Mouse (Mus musculus) heart, embryonic 11.5 days (tissue): ENCODE data around the gene Dis3. TPM values are rescaled to one million over a fixed set of nuclear protein-coding genes. Genes with fewer than 3 reads are reported as not detected.

Source experiments
- ATAC-seq: fragments of 200-750 bp; cut with Nextera tagmentation; replicated peaks from 2 replicates; pipeline ENCODE4 v1.8.0; 2017; ENCODE audit warnings: moderate library complexity; ENCODE audit not compliant: insufficient number of reproducible peaks, low FRiP score, low TSS enrichment
- H3K27ac ChIP-seq: fragments of 300-500 bp; sonication (generic); 2 replicates; pipeline ENCODE4 v1.5.1; 2014; ENCODE audit warnings: mild to moderate bottlenecking, low read depth, low read length
- H3K27me3 ChIP-seq: fragments of 300-500 bp; sonication (generic); 2 replicates; pipeline ENCODE4 v1.6.1; 2014; ENCODE audit warnings: mild to moderate bottlenecking, low read length, mixed read lengths; ENCODE audit not compliant: control insufficient read depth, insufficient read depth
- H3K36me3 ChIP-seq: fragments of 300-500 bp; sonication (generic); 2 replicates; pipeline ENCODE4 v1.6.1; 2014; ENCODE audit warnings: mild to moderate bottlenecking, low read length, moderate library complexity, mixed read lengths; ENCODE audit not compliant: control insufficient read depth, insufficient read depth
- H3K4me1 ChIP-seq: fragments of 300-500 bp; sonication (generic); 2 replicates; pipeline ENCODE4 v1.6.1; 2014; ENCODE audit warnings: low read length; ENCODE audit not compliant: control insufficient read depth, insufficient read depth
- H3K4me2 ChIP-seq: fragments of 300-500 bp; sonication (generic); 2 replicates; pipeline ENCODE4 v1.6.1; 2014; ENCODE audit warnings: mild to moderate bottlenecking, moderate library complexity
- H3K4me3 ChIP-seq: fragments of 300-500 bp; sonication (generic); 2 replicates; pipeline ENCODE4 v1.5.1; 2014; ENCODE audit warnings: low read depth, low read length
- H3K9ac ChIP-seq: fragments of 300-500 bp; sonication (generic); 2 replicates; pipeline ENCODE4 v1.6.1; 2014; ENCODE audit warnings: mild to moderate bottlenecking, low read depth, low read length, moderate library complexity
- H3K9me3 ChIP-seq: fragments of 300-500 bp; sonication (generic); replicated peaks from 2 replicates; pipeline ENCODE4 v1.6.1; 2016; ENCODE audit warnings: low read length; ENCODE audit not compliant: control insufficient read depth
- WGBS: fragments of 180-500 bp; shearing (Covaris S2); extraction: QIAGEN DNeasy Blood & Tissue Kit; methylation state at CpG from one replicate; pipeline ENCODE4 v1.1.7; 2014; ENCODE audit not compliant: insufficient replicate concordance; 5-methylcytosine and 5-hydroxymethylcytosine counted together
- polyA plus RNA-seq: library from polyadenylated mRNA; unstranded; fragments of >200 nt; fragmentation: Nextera tagmentation; extraction: Ambion mirVana; gene quantifications from 2 replicates; pipeline ENCODE4 v1.2.1, GENCODE M21; 2014

Gene Dis3
- polyA plus RNA-seq, 1 experiment from 2014 or later: 31.9 TPM

GRCm38 (mm10) chr14:99104542-99105123, 5.1 kb upstream of the Dis3 start:
- Histone ChIP-seq H3K9me3 (no peaks in the 10 kb centered on the region), H3K4me2 (no peak overlapping the region), H3K36me3 (peaks cover 10% of the 10 kb centered on the region; the same call in 1 of the 2 replicates), H3K27ac (no peak overlapping the region), H3K4me3 (no peak overlapping the region), H3K9ac (no peak overlapping the region), H3K4me1 (no peaks in the 10 kb centered on the region), H3K27me3 (no peaks in the 10 kb centered on the region)
- 85% methylated on average over 6 of the region's 6 CpGs for WGBS
- no peak for ATAC-seq

- H3K36me3 ChIP-seq: peaks cover 2% of the 10 kb centered on the region; the same call in 1 of the 2 replicates
- no peak overlapping the region for H3K4me2 ChIP-seq
- no peaks in the 10 kb centered on the region for H3K9me3 ChIP-seq
- 83% methylated on average over 4 of the region's 4 CpGs for WGBS
- no peak for ATAC-seq
- no peaks in the 10 kb centered on the region for H3K27me3 ChIP-seq
- no peak overlapping the region for H3K27ac ChIP-seq
- H3K4me1 ChIP-seq: 0 out of 2 replicates have a peak, but pooled peaks cover 6% of the 10 kb centered on the region
- H3K9ac ChIP-seq: no peak overlapping the region
- no peak overlapping the region for H3K4me3 ChIP-seq
Measured at GRCm38 (mm10) chr14:99103050-99103449, 3.5 kb upstream of the Dis3 start.

DNA sequence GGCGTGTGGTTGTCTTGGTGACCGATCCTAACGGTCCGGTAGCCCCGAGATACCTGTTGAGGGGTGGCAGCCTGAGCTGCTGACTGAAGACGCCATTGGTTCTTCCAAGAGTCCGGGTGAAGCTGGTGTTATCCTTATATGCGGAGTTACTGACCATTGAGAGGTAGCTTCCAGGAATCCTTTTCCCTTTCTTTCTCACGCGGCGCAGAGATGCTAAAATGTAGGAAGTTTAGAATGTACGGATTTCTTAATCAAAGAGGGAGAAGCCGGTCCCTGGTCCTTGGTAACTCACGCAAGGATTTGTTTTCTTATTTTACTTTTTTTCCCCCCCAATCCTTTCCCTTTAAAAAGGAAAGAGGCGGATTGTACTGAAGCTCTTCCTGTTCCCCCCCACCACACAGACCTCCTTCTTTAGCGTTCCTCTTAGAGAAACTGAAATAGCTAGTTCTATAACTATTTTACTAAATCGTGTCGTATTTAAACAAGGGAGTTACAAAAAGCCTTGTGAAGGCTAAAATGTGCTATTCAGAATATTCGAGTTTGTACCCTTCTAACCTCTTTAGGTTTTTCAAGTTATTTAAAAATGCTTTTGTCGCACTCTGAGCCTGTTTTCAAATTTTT, 507 bp upstream of the Dis3 start:
- no peak for ATAC-seq
- 0 out of 2 replicates have a peak, but pooled peaks cover 6% of the 10 kb centered on the region for H3K4me1 ChIP-seq
- H3K4me3 ChIP-seq: peak overlapping the region; percentile 95
- H3K4me2 ChIP-seq: peak overlapping the region; percentile 62
- H3K9ac ChIP-seq: peak overlapping the region; percentile 64; the same call in 1 of the 2 replicates
- H3K27ac ChIP-seq: no peak overlapping the region
- peaks cover 8% of the 10 kb centered on the region for H3K36me3 ChIP-seq
- H3K27me3 ChIP-seq: no peaks in the 10 kb centered on the region
- no peaks in the 10 kb centered on the region for H3K9me3 ChIP-seq
- WGBS: 6% methylated on average over 20 of the region's 20 CpGs

- Histone ChIP-seq H3K4me3 (no peak overlapping the region), H3K4me1 (no peaks in the 10 kb centered on the region), H3K9me3 (no peaks in the 10 kb centered on the region), H3K36me3 (peaks cover 24% of the 10 kb centered on the region), H3K27ac (no peak overlapping the region), H3K27me3 (no peaks in the 10 kb centered on the region), H3K9ac (no peak overlapping the region), H3K4me2 (no peak overlapping the region)
- WGBS: 90% methylated on average over 7 of the region's 7 CpGs
- ATAC-seq: no peak
Measured at GRCm38 (mm10) chr14:99088947-99089346, 10.6 kb downstream of the Dis3 start.

- Histone ChIP-seq H3K27ac (no peak overlapping the region), H3K4me2 (no peak overlapping the region), H3K9ac (no peak overlapping the region), H3K9me3 (no peaks in the 10 kb centered on the region), H3K4me3 (no peak overlapping the region), H3K27me3 (no peaks in the 10 kb centered on the region), H3K36me3 (peaks cover 24% of the 10 kb centered on the region), H3K4me1 (no peaks in the 10 kb centered on the region)
- ATAC-seq: no peak
- WGBS: 87% methylated on average over 4 of the region's 4 CpGs
Measured at GRCm38 (mm10) chr14:99071146-99071545, 28.4 kb downstream of the Dis3 start.

DNA sequence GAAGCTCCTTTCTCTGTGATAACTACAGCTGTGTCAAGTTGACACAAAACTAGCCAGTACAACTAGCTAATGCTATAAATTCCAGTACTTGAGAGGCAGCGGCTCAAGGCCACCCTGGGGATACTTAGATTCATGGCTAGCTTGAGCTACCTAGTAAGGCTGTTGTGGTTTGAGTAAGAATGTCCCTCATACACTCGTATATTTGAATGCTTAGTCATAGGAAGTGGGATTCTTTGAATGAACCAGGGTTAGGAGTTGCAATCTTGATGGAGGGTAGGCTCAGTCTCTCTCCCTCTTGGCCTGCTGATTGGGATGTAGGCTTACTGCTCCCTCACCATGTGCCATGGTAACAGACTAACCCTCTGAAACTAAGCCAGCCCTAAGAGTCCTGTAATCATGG, 36.5 kb downstream of the Dis3 start:
- Histone ChIP-seq H3K4me2 (no peak overlapping the region), H3K36me3 (peaks cover 16% of the 10 kb centered on the region), H3K27ac (no peak overlapping the region), H3K9ac (no peak overlapping the region), H3K9me3 (no peaks in the 10 kb centered on the region), H3K27me3 (no peaks in the 10 kb centered on the region), H3K4me3 (no peak overlapping the region), H3K4me1 (no peaks in the 10 kb centered on the region)
- 96% methylated on average over 2 of the region's 2 CpGs for WGBS
- no peak for ATAC-seq

DNA sequence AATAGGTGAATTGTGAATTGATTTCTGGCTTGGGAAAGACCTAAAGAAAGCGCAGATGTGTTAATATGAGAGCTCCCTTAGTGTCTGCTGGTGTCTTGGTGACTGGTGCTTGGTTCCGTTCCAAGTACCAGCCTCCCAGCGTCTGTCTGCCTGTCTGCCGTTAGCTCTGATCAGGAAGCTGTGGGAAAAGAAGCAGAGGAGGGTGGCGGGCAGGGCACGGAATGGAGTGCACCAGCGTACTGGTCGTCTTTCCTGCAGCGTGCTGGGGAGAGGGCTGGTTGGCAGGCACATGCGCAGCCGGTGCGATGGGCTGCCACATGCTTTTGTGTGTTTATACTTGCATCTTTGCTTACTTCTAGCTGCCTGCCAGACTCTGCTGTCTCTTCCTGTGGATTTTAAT, 39.0 kb downstream of the Dis3 start:
- Histone ChIP-seq H3K4me1 (no peaks in the 10 kb centered on the region), H3K4me3 (no peak overlapping the region), H3K4me2 (no peak overlapping the region), H3K27me3 (no peaks in the 10 kb centered on the region), H3K36me3 (peaks cover 18% of the 10 kb centered on the region), H3K9me3 (no peaks in the 10 kb centered on the region), H3K27ac (no peak overlapping the region), H3K9ac (no peak overlapping the region)
- no peak for ATAC-seq
- WGBS: 84% methylated on average over 12 of the region's 12 CpGs

DNA sequence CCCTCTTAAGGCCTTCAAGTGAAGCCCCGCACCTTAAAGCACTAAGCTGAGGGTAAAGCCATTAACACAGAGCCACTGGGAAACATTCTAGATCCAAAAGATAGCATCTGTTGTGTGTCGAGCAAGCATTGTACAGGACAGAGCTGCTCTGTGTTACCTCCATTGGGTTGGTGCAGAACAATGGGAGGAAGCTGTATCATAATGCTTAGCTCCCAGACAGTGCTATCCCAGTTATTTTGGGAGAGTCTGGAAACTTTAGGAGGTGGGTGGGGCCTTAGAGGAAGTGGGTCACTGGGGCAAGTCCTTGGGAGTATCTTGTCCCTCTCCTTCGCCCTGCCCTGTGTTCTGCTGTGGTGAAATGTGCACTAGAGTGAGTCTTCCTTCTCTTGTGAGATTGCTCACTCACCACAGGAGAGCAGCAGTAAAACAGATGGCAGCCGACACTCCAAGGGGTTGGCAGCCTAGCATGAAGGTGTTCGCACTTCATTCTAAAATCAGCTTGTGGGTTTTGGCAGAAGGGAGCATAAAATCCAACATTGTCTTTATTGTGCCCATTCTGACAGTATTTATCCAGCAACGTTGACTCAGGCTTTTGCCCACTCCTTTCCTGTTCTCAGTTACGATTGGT, 40.5 kb downstream of the Dis3 start:
- Histone ChIP-seq H3K9me3 (no peaks in the 10 kb centered on the region), H3K36me3 (peaks cover 18% of the 10 kb centered on the region), H3K9ac (no peak overlapping the region), H3K4me1 (no peaks in the 10 kb centered on the region), H3K27me3 (no peaks in the 10 kb centered on the region), H3K27ac (no peak overlapping the region), H3K4me3 (no peak overlapping the region), H3K4me2 (no peak overlapping the region)
- 82% methylated on average over 7 of the region's 7 CpGs for WGBS
- no peak for ATAC-seq
